Mouse (Mus musculus): Measurements from ENCODE around the gene Col25a1. TPM values are rescaled to one million over a fixed set of nuclear protein-coding genes. Genes with fewer than 3 reads are reported as not detected.

Col25a1 gene
- polyA plus RNA-seq, 1 experiment from 2014 or later, result 4.6 TPM

- Histone ChIP-seq H3K9ac (ENCODE audit: low read length) (no peak overlapping the region), H3K27me3 (ENCODE audit: control insufficient read depth, insufficient read depth, low read length) (no peaks in the 10 kb centered on the region), H3K4me3 (replicated peaks; ENCODE audit: low read length) (no peak overlapping the region), H3K36me3 (ENCODE audit: control insufficient read depth, insufficient read depth, low read length) (no peaks in the 10 kb centered on the region), H3K9me3 (replicated peaks; ENCODE audit: control insufficient read depth, low read length) (no peaks in the 10 kb centered on the region), H3K4me2 (ENCODE audit: low read depth, low read length) (no peak overlapping the region), H3K27ac (ENCODE audit: low read length) (no peak overlapping the region), H3K4me1 (ENCODE audit: control insufficient read depth, insufficient read depth, low read length) (no peaks in the 10 kb centered on the region)
- no peak for ATAC-seq (ENCODE audit: insufficient read depth, low FRiP score)
- WGBS, result 82% methylated on average over 2 of the region's 2 CpGs
Observed at GRCm38 (mm10) chr3:130217705-130218104, 86.4 kb downstream of the Col25a1 start.

- Histone ChIP-seq H3K4me2 (ENCODE audit: low read depth, low read length) (no peak overlapping the region), H3K36me3 (ENCODE audit: control insufficient read depth, insufficient read depth, low read length) (no peaks in the 10 kb centered on the region), H3K27me3 (ENCODE audit: control insufficient read depth, insufficient read depth, low read length) (no peaks in the 10 kb centered on the region), H3K9me3 (replicated peaks; ENCODE audit: control insufficient read depth, low read length) (no peaks in the 10 kb centered on the region), H3K4me3 (replicated peaks; ENCODE audit: low read length) (no peak overlapping the region), H3K4me1 (ENCODE audit: control insufficient read depth, insufficient read depth, low read length) (no peaks in the 10 kb centered on the region), H3K27ac (ENCODE audit: low read length) (no peak overlapping the region), H3K9ac (ENCODE audit: low read length) (no peak overlapping the region)
- WGBS, result 63% methylated on average over 5 of the region's 5 CpGs
- no peak for ATAC-seq (ENCODE audit: insufficient read depth, low FRiP score)
Observed at GRCm38 (mm10) chr3:130218232-130218728, 87.0 kb downstream of the Col25a1 start.

GRCm38 (mm10) chr3:130220811-130221210, 89.5 kb downstream of the Col25a1 start:
- ATAC-seq (ENCODE audit: insufficient read depth, low FRiP score), result no peak
- no peak overlapping the region for H3K4me3 ChIP-seq (replicated peaks; ENCODE audit: low read length)
- no peaks in the 10 kb centered on the region for H3K36me3 ChIP-seq (ENCODE audit: control insufficient read depth, insufficient read depth, low read length)
- no peaks in the 10 kb centered on the region for H3K4me1 ChIP-seq (ENCODE audit: control insufficient read depth, insufficient read depth, low read length)
- H3K9me3 ChIP-seq (replicated peaks; ENCODE audit: control insufficient read depth, low read length), result no peaks in the 10 kb centered on the region
- H3K27me3 ChIP-seq (ENCODE audit: control insufficient read depth, insufficient read depth, low read length), result no peaks in the 10 kb centered on the region
- no peak overlapping the region for H3K4me2 ChIP-seq (ENCODE audit: low read depth, low read length)
- whole genome bisulfite sequencing, result 96% methylated on average over 3 of the region's 3 CpGs
- no peak overlapping the region for H3K27ac ChIP-seq (ENCODE audit: low read length)
- H3K9ac ChIP-seq (ENCODE audit: low read length), result no peak overlapping the region

GRCm38 (mm10) chr3:130228186-130228585, 96.9 kb downstream of the Col25a1 start:
- H3K4me2 ChIP-seq (ENCODE audit: low read depth, low read length), result no peak overlapping the region
- H3K27me3 ChIP-seq (ENCODE audit: control insufficient read depth, insufficient read depth, low read length), result no peaks in the 10 kb centered on the region
- no peak overlapping the region for H3K4me3 ChIP-seq (replicated peaks; ENCODE audit: low read length)
- no peak for ATAC-seq (ENCODE audit: insufficient read depth, low FRiP score)
- no peaks in the 10 kb centered on the region for H3K9me3 ChIP-seq (replicated peaks; ENCODE audit: control insufficient read depth, low read length)
- no peak overlapping the region for H3K27ac ChIP-seq (ENCODE audit: low read length)
- H3K4me1 ChIP-seq (ENCODE audit: control insufficient read depth, insufficient read depth, low read length), result no peaks in the 10 kb centered on the region
- WGBS, result 82% methylated on average over 9 of the region's 9 CpGs
- H3K9ac ChIP-seq (ENCODE audit: low read length), result no peak overlapping the region
- H3K36me3 ChIP-seq (ENCODE audit: control insufficient read depth, insufficient read depth, low read length), result no peaks in the 10 kb centered on the region

- H3K9me3 ChIP-seq (replicated peaks; ENCODE audit: control insufficient read depth, low read length), result no peaks in the 10 kb centered on the region
- ATAC-seq (ENCODE audit: insufficient read depth, low FRiP score), result no peak
Observed at GRCm38 (mm10) chr3:130232944-130233343, 101.6 kb downstream of the Col25a1 start.

GRCm38 (mm10) chr3:130235233-130235632, 103.9 kb downstream of the Col25a1 start:
- no peak for ATAC-seq (ENCODE audit: insufficient read depth, low FRiP score)
- Histone ChIP-seq H3K4me2 (ENCODE audit: low read depth, low read length) (no peak overlapping the region), H3K27ac (ENCODE audit: low read length) (no peak overlapping the region), H3K27me3 (ENCODE audit: control insufficient read depth, insufficient read depth, low read length) (no peaks in the 10 kb centered on the region), H3K9ac (ENCODE audit: low read length) (no peak overlapping the region), H3K9me3 (replicated peaks; ENCODE audit: control insufficient read depth, low read length) (no peaks in the 10 kb centered on the region), H3K4me3 (replicated peaks; ENCODE audit: low read length) (no peak overlapping the region), H3K4me1 (ENCODE audit: control insufficient read depth, insufficient read depth, low read length) (no peaks in the 10 kb centered on the region), H3K36me3 (ENCODE audit: control insufficient read depth, insufficient read depth, low read length) (no peaks in the 10 kb centered on the region)
- WGBS, result 100% methylated on average over 1 of the region's 1 CpGs

More at GRCm38 (mm10) chr3:130232944-130233343, 101.6 kb downstream of the Col25a1 start:
- Histone ChIP-seq H3K27ac (ENCODE audit: low read length) (no peak overlapping the region), H3K4me3 (replicated peaks; ENCODE audit: low read length) (no peak overlapping the region), H3K4me2 (ENCODE audit: low read depth, low read length) (no peak overlapping the region), H3K27me3 (ENCODE audit: control insufficient read depth, insufficient read depth, low read length) (no peaks in the 10 kb centered on the region), H3K36me3 (ENCODE audit: control insufficient read depth, insufficient read depth, low read length) (no peaks in the 10 kb centered on the region), H3K9ac (ENCODE audit: low read length) (no peak overlapping the region), H3K4me1 (ENCODE audit: control insufficient read depth, insufficient read depth, low read length) (no peaks in the 10 kb centered on the region)
- 94% methylated on average over 7 of the region's 7 CpGs for WGBS

GRCm38 (mm10) chr3:130236129-130236528, 104.8 kb downstream of the Col25a1 start:
- H3K27ac ChIP-seq (ENCODE audit: low read length), result no peak overlapping the region
- no peak for ATAC-seq (ENCODE audit: insufficient read depth, low FRiP score)
- H3K27me3 ChIP-seq (ENCODE audit: control insufficient read depth, insufficient read depth, low read length), result no peaks in the 10 kb centered on the region
- H3K9ac ChIP-seq (ENCODE audit: low read length), result no peak overlapping the region
- H3K36me3 ChIP-seq (ENCODE audit: control insufficient read depth, insufficient read depth, low read length), result no peaks in the 10 kb centered on the region
- no peak overlapping the region for H3K4me2 ChIP-seq (ENCODE audit: low read depth, low read length)
- H3K4me1 ChIP-seq (ENCODE audit: control insufficient read depth, insufficient read depth, low read length), result no peaks in the 10 kb centered on the region
- H3K4me3 ChIP-seq (replicated peaks; ENCODE audit: low read length), result no peak overlapping the region
- no peaks in the 10 kb centered on the region for H3K9me3 ChIP-seq (replicated peaks; ENCODE audit: control insufficient read depth, low read length)
- WGBS, result 77% methylated on average over 7 of the region's 7 CpGs

- H3K4me3 ChIP-seq (replicated peaks; ENCODE audit: low read length), result no peak overlapping the region
- no peaks in the 10 kb centered on the region for H3K4me1 ChIP-seq (ENCODE audit: control insufficient read depth, insufficient read depth, low read length)
- H3K27ac ChIP-seq (ENCODE audit: low read length), result no peak overlapping the region
- WGBS, result 38% methylated on average over 1 of the region's 1 CpGs
- no peak overlapping the region for H3K4me2 ChIP-seq (ENCODE audit: low read depth, low read length)
- no peak overlapping the region for H3K9ac ChIP-seq (ENCODE audit: low read length)
- no peaks in the 10 kb centered on the region for H3K27me3 ChIP-seq (ENCODE audit: control insufficient read depth, insufficient read depth, low read length)
- H3K9me3 ChIP-seq (replicated peaks; ENCODE audit: control insufficient read depth, low read length), result no peaks in the 10 kb centered on the region
- no peak for ATAC-seq (ENCODE audit: insufficient read depth, low FRiP score)
- H3K36me3 ChIP-seq (ENCODE audit: control insufficient read depth, insufficient read depth, low read length), result no peaks in the 10 kb centered on the region
Observed at GRCm38 (mm10) chr3:130237852-130238251, 106.6 kb downstream of the Col25a1 start.

- H3K27me3 ChIP-seq (ENCODE audit: control insufficient read depth, insufficient read depth, low read length), result no peaks in the 10 kb centered on the region
- no peak overlapping the region for H3K9ac ChIP-seq (ENCODE audit: low read length)
- ATAC-seq (ENCODE audit: insufficient read depth, low FRiP score), result no peak
- no peak overlapping the region for H3K27ac ChIP-seq (ENCODE audit: low read length)
- no peak overlapping the region for H3K4me3 ChIP-seq (replicated peaks; ENCODE audit: low read length)
- H3K4me1 ChIP-seq (ENCODE audit: control insufficient read depth, insufficient read depth, low read length), result no peaks in the 10 kb centered on the region
- H3K36me3 ChIP-seq (ENCODE audit: control insufficient read depth, insufficient read depth, low read length), result no peaks in the 10 kb centered on the region
- H3K9me3 ChIP-seq (replicated peaks; ENCODE audit: control insufficient read depth, low read length), result no peaks in the 10 kb centered on the region
- WGBS, result 81% methylated on average over 4 of the region's 4 CpGs
- no peak overlapping the region for H3K4me2 ChIP-seq (ENCODE audit: low read depth, low read length)
Observed at GRCm38 (mm10) chr3:130241924-130242323, 110.6 kb downstream of the Col25a1 start.
